Mouse (Mus musculus): ENCODE measurements around the gene Ncapg.

Ncapg gene

DNA sequence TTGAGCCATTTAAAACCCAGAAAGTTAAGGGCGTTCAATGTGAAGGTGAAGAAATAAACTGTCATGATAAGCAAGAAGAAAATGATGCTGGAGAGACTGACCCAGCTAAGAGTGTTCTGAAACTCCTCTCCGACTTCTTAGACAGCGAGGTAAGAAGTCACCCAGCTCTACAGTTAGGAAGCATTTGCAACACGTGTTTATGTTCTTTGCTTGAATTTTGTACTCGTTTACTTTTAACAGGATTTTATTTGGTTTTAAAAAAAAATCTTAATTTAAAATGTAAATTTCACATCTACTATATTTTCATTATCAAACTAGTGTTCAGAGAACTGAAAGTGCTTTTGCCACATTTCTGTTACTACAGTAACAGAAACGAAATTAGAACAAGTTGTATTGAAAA lies 22.0 kb downstream of the Ncapg start:
- DNase-seq (ENCODE audit: low read depth, low spot score), result no peak

DNA sequence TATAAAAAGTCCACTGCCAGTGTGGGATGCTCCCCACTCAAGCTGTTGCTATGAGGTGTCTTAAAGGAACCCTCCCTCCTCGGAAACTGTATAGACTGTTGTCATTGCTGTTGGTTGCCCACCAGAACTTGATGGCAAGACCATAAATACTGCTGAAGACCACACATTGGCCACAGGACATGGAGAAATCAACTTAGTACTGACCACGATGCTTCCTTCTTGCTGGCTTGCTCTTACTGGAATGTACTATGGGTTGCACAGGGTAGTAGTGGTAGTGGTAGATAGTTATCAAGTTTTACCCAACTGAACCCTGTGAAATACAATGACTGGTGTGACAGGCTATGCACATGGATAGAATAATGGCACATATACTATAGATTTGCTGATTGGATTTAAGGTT lies 37.1 kb downstream of the Ncapg start:
- no peak for DNase-seq (ENCODE audit: low read depth, low spot score)

DNA sequence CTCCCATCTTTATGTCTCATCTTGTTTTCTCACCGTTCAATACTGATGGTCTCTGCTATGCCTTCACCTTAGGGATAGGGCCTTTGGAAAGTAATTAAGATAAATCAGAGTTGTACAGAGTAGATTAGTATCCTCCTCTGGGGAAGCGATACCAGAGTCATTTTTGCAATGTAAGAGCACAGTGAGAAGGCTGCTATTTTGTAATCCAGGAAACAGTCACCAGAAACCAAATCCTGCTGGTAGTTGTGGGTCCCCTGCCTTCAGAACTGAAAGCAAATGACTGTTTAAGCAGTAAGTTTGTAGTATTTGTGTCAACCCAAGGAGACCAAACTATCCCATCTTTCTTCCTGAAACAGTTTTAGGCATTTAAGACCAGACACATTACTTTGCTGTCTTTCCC lies 39.9 kb downstream of the Ncapg start:
- no peak for DNase-seq (ENCODE audit: low read depth, low spot score)

DNA sequence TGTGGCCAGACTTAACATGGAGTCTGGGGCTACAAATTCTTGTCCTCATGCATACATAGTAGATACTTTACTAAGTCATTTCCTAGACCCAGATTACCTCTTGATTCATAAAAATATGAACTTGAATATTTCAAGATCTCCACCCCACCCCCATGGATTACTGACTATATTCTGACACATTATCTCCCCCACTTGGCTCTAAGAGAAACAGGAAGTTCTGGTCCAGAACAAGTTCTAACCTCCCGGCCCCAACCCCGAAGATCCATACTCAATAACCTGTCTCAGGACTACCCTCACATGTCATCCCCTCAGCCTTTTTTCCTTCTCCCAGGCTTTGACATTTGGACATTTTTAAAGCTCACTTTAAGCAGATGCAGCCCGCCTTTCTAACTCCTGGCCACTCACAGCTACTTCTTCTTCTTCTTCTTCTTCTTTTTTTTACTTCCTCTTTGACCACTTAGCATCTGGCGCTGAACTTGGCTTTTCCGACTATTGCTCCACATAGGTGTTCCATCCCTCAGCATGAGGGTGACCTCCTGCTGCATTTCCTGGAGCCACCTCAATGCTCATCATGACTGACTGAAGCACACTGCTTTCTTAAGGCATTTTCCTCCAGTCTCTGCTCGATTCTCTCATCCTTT lies 49.2 kb downstream of the Ncapg start:
- DNase-seq (ENCODE audit: low read depth, low spot score), result no peak

DNA sequence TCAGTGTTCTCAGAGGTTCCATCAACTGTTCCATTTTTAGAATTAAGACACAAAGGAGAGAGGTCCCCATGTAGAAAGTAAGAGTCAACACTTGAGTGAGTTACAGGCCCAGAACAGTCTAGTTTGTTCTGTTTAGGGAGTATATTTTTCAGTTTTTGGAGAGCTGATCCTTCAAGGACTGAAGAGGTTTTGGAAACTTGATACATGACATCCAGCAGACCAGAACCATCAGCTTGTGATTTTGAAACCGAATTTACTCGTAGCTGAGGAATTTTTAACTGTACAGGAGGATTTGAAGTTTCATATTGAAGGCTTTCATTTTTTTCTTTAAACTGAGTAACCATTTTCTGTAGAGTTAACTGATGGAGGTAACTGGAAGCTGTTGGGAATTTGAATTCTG lies 64.0 kb downstream of the Ncapg start:
- no peak for DNase-seq (ENCODE audit: low read depth, low spot score)

DNA sequence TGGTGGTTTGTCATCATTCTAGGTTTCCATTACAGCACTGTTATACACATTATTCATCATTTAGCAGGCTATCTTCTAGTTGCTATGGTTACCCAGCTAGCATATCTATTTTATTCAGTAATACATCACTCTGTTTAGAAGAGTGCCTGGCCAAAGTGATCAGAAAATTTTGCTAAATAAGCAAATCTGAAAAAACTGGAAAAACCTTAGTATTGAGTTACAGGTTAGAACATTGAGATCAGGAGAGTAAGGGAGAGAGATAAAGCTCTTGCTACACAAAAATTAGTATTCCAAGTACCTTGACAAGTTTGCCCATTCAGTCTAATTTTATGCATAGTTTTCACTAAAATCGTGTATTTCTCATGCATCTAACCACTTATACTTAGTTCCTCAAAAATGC lies 68.2 kb downstream of the Ncapg start:
- DNase-seq (ENCODE audit: low read depth, low spot score), result no peak
